Mouse (Mus musculus): ENCODE data around the gene Ncor2.

The Ncor2 gene

DNA sequence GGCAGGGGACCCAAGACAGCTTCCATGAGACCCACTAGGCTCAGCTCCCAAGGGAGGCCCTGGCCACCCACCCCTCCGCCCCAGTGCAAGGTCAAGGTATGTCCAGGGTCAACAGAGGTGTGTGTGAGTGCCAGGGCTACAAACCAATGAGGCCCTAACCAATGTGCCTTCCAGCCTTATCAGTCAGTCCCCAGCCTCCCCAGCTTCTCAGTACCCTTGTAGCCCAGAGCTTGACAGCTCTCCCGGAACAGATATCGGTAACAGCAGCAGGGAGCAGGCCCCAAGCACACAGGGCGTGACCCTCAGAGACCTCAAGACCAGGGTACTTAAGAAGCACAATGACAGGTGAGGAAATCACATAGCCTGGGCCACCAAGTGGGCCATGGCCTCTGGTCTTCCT is 129.5 kb downstream of the Ncor2 start:
- TF ChIP-seq GATA4 (IDR thresholded peaks at IDR 0.05; ENCODE audit: insufficient replicate concordance, low read length): no peak

DNA sequence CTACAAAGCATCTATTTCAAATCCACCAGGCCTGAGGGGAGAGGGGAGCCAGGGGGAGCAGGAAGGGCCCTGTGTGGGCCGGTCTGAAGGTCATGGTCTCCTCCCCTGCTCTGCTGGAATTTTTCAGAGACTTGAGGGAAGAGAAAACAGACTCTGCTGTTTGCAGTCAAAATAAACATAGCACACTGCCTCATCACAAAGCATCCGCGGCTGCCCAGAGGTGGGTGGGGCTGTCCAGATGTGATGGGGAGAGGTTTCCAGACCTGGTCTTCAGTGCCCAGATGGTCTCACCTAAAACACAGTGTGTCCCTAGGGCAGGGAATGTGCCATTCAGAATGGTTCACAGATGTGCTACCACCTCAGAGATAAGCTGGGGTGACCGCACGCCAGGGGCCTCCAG is 132.6 kb downstream of the Ncor2 start:
- TF ChIP-seq GATA4 (IDR thresholded peaks at IDR 0.05; ENCODE audit: insufficient replicate concordance, low read length): no peak

DNA sequence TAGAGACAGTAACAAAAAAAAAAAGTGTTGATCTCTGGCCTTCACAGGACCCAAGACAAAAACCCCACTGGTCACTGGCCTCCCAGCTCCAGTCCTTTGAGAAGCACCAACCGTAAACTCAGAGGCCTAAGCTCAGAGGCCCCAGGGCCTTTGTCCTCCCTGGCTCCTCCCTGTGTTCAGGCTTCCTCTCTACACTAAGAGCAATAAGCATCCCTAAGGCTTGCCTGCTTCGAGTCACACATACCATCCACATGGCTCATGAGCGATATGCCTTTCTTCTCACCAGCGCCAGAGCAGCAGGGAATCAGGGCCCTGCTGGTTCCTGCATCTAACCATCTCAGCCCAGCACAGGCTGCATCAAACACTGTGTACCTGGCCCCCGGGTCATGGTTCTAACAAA is 133.8 kb downstream of the Ncor2 start:
- no peak for TF ChIP-seq GATA4 (IDR thresholded peaks at IDR 0.05; ENCODE audit: insufficient replicate concordance, low read length)

GRCm38 (mm10) chr5:125043448-125043847 is 135.6 kb downstream of the Ncor2 start:
- TF ChIP-seq GATA4 (IDR thresholded peaks at IDR 0.05; ENCODE audit: insufficient replicate concordance, low read length): no peak

- no peak for TF ChIP-seq GATA4 (IDR thresholded peaks at IDR 0.05; ENCODE audit: insufficient replicate concordance, low read length)
Measured at GRCm38 (mm10) chr5:125041578-125041977, 137.4 kb downstream of the Ncor2 start.

DNA sequence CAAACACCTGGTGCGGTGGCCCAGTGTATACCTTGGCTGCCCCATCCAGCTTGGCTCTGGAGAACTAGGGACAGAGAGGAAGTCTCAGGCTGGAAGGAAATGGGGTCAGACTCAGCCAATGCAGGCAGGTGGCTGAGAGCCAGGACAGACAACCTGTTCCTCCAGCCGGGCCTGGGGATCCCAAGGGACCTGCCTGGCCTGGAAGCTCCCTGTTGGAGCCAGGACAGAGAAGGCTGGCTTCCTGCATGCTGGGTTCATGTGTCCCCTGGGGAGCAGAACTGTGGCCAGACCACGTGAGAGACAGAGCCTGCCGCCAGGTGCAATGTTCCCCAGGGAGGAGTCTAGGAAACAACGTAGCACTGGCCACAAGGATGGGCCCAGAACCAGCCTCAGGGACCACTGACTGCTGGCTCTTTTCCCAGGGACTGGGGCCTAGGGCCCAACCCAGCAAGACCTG is 138.9 kb downstream of the Ncor2 start:
- TF ChIP-seq GATA4 (IDR thresholded peaks at IDR 0.05; ENCODE audit: insufficient replicate concordance, low read length): no peak

DNA sequence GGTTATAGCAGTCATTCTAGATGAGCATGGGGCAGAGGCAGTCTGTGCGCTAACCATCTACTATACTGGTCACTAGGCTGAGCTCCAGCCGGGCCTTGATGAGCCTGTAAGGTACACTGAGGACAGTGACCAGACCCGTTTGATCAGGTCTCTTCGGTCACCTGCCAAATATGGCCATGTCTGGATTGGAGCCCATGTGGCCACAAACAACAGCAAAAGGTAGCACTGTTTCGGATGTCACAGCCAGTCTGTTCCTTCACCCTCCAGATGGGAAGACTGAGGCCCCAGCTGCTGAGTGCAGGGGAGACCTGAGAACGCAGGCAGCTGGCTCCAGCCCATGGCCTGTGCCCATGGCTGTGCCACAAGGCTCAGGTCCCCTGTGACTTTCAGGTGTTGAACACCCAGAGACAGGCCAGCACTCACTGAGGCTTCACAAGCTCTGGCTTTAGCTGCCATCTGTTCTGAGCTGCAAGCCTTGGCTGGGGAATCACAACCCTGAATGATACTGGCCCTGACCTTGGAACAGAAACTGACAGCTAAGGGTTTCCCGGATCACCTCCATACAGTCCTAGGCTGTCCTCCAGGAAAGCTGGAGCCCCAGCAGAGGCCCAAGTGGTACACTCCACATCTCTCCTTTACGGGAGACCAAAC is 139.5 kb downstream of the Ncor2 start:
- TF ChIP-seq GATA4 (IDR thresholded peaks at IDR 0.05; ENCODE audit: insufficient replicate concordance, low read length): no peak

GRCm38 (mm10) chr5:125036483-125036882 is 142.5 kb downstream of the Ncor2 start:
- TF ChIP-seq GATA4 (IDR thresholded peaks at IDR 0.05; ENCODE audit: insufficient replicate concordance, low read length): no peak

GRCm38 (mm10) chr5:125028911-125029310 is 150.1 kb downstream of the Ncor2 start:
- TF ChIP-seq GATA4 (IDR thresholded peaks at IDR 0.05; ENCODE audit: insufficient replicate concordance, low read length): no peak

GRCm38 (mm10) chr5:125028371-125028770 is 150.6 kb downstream of the Ncor2 start:
- TF ChIP-seq GATA4 (IDR thresholded peaks at IDR 0.05; ENCODE audit: insufficient replicate concordance, low read length): no peak

DNA sequence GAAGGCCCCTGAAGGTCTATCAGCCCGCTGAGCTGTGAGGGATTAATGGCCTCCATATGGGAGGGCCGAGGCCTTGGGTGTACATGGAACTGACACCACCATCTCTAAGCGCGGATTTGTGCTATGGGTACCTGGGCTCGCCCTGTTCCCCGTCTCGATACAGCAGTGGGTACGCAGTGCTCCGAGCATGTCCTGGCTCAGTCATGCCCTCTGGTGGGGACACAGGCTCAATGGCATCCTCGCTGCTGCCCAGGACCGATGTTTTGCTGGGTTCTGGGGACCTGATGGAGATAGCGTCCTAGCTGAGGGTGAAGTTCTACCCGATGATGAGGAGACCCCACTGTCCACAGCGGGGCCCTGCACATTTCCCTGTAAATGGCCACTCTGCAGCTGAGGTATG is 155.0 kb downstream of the Ncor2 start:
- no peak for TF ChIP-seq GATA4 (IDR thresholded peaks at IDR 0.05; ENCODE audit: insufficient replicate concordance, low read length)

DNA sequence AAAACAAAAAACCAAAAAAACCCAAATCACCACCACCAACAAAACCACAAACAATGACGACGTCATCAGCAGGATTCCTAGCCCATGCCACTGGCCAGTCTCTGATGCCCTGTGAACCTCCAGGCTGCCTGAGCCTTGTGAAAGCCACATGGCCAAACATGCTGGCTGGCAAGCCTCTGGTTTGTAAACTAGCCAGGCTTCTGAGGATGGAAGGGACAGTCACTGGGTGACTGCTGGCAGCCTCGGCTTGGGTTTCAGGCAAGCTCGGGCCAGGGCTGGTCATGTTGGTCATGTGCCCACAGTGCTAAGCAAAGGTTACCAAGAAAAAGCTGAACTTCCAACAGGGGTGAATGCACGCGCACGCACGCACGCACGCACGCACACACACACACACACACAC is 157.7 kb downstream of the Ncor2 start:
- no peak for TF ChIP-seq GATA4 (IDR thresholded peaks at IDR 0.05; ENCODE audit: insufficient replicate concordance, low read length)

DNA sequence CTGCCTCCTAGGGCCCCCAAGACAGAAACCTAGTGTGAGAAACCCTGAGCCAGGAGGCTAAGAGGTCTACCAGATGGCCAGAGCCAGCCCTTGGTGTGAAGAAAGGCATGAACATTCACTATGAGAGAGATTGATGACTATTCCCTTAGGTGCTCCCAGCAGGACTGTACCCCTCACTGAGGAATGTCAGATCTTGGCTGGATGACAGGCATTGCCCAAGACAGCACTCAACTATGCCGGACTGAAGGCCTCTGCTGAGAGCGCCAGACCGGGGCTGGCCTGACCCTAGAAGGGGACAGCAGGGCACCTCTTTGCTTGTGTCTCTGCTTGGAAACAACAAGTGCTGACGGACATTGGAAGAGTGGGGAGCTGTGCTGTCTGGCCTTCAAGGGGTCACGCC is 159.9 kb downstream of the Ncor2 start:
- TF ChIP-seq GATA4 (IDR thresholded peaks at IDR 0.05; ENCODE audit: insufficient replicate concordance, low read length): no peak

DNA sequence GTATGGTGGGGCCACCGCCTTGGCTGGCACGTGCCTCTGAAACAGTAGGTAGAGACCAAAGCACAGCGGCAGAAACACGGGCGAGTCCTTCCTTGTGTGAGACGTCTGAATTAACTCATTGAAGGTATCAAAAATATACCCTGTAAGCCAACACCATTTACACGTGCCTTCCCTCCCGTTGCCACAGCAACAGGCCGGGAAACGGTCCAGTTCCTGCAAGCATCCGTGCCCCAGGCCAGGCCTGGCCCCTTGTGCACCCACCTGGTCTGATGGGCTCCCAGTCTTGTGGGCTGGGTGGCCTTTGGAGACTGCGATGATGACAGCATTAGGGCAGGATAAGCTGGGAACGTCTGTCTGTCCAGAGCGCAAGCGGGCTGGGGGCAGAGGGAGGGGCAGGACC is 161.7 kb downstream of the Ncor2 start:
- no peak for TF ChIP-seq GATA4 (IDR thresholded peaks at IDR 0.05; ENCODE audit: insufficient replicate concordance, low read length)

- no peak for TF ChIP-seq GATA4 (IDR thresholded peaks at IDR 0.05; ENCODE audit: insufficient replicate concordance, low read length)
Measured at GRCm38 (mm10) chr5:125016421-125017242, 162.4 kb downstream of the Ncor2 start.

- TF ChIP-seq GATA4 (IDR thresholded peaks at IDR 0.05; ENCODE audit: insufficient replicate concordance, low read length): no peak
Measured at GRCm38 (mm10) chr5:125015576-125015975, 163.4 kb downstream of the Ncor2 start.
